Mouse (Mus musculus) heart, postnatal 4 days (tissue): ENCODE results near the gene Hspe1. TPM values are rescaled to one million over a fixed set of nuclear protein-coding genes. Genes with fewer than 3 reads are reported as not detected.
"Not testable (repeated sequence)": the region's sequence is repeated elsewhere in the genome, so short reads cannot be mapped to it uniquely, and the experiment has no call there.

Experiments used
- DNase-seq: peaks from one replicate; pipeline ENCODE4 v3.0.0; 2021
- total RNA-seq, 2 experiments: library from RNA; stranded (reverse); gene quantifications; 2 replicates each; pipeline ENCODE4 v1.2.3; 2021

Hspe1 gene
- total RNA-seq, 2 experiments from 2014 or later, result 142 to 148 TPM

- DNase-seq, result no peak
Measured at GRCm38 (mm10) chr1:55085781-55086366, 2.1 kb upstream of the Hspe1 start.

GRCm38 (mm10) chr1:55086868-55087400, 998 bp upstream of the Hspe1 start:
- peak; percentile 19 for DNase-seq

GRCm38 (mm10) chr1:55087401-55087904, 479 bp upstream of the Hspe1 start:
- DNase-seq, result peak; percentile 74

GRCm38 (mm10) chr1:55088611-55089497, 922 bp downstream of the Hspe1 start:
- no peak for DNase-seq

- DNase-seq, result no peak
Measured at GRCm38 (mm10) chr1:55089498-55090064, 1.6 kb downstream of the Hspe1 start.

GRCm38 (mm10) chr1:55092056-55092455, 4.1 kb downstream of the Hspe1 start:
- DNase-seq, result peak; percentile 9

- no peak for DNase-seq
Measured at GRCm38 (mm10) chr1:55092469-55092868, 4.5 kb downstream of the Hspe1 start.

- no peak for DNase-seq
Measured at GRCm38 (mm10) chr1:55106919-55107585, 19.1 kb downstream of the Hspe1 start.

GRCm38 (mm10) chr1:55107644-55108043, 19.7 kb downstream of the Hspe1 start:
- DNase-seq, result no peak

- DNase-seq, result no peak
Measured at GRCm38 (mm10) chr1:55108473-55108872, 20.5 kb downstream of the Hspe1 start.

GRCm38 (mm10) chr1:55109066-55109766, 21.3 kb downstream of the Hspe1 start:
- no peak for DNase-seq

GRCm38 (mm10) chr1:55123046-55123445, 35.1 kb downstream of the Hspe1 start:
- DNase-seq, result no peak

GRCm38 (mm10) chr1:55123561-55123960, 35.6 kb downstream of the Hspe1 start:
- no peak for DNase-seq

- DNase-seq, result not testable (repeated sequence)
Measured at GRCm38 (mm10) chr1:55124136-55124535, 36.2 kb downstream of the Hspe1 start.

- no peak for DNase-seq
Measured at GRCm38 (mm10) chr1:55129716-55130115, 41.8 kb downstream of the Hspe1 start.

GRCm38 (mm10) chr1:55130190-55130916, 42.4 kb downstream of the Hspe1 start:
- no peak for DNase-seq

- DNase-seq, result peak; percentile 96
Measured at GRCm38 (mm10) chr1:55130943-55131401, 43.0 kb downstream of the Hspe1 start, which contains the start of gene Mob4. Gene Mob4 (plus strand): TSS chr1:55131231.

- no peak for DNase-seq
Measured at GRCm38 (mm10) chr1:55131424-55132014, 43.6 kb downstream of the Hspe1 start.

- no peak for DNase-seq
Measured at GRCm38 (mm10) chr1:55132308-55132707, 44.4 kb downstream of the Hspe1 start.

GRCm38 (mm10) chr1:55133173-55133572, 45.2 kb downstream of the Hspe1 start:
- DNase-seq, result no peak
